Mouse (Mus musculus) heart, postnatal 0 days (tissue): ENCODE data around the gene Slc7a5.

Source experiments
- CTCF ChIP-seq: IDR thresholded peaks from 2 replicates; pipeline ENCODE4 v1.5.1; 2016; ENCODE audit warnings: antibody characterized with exemption, control low read depth, low read depth
- EP300 ChIP-seq: IDR thresholded peaks from 2 replicates; pipeline ENCODE4 v1.6.1; 2016; ENCODE audit warnings: antibody characterized with exemption, low read depth

DNA sequence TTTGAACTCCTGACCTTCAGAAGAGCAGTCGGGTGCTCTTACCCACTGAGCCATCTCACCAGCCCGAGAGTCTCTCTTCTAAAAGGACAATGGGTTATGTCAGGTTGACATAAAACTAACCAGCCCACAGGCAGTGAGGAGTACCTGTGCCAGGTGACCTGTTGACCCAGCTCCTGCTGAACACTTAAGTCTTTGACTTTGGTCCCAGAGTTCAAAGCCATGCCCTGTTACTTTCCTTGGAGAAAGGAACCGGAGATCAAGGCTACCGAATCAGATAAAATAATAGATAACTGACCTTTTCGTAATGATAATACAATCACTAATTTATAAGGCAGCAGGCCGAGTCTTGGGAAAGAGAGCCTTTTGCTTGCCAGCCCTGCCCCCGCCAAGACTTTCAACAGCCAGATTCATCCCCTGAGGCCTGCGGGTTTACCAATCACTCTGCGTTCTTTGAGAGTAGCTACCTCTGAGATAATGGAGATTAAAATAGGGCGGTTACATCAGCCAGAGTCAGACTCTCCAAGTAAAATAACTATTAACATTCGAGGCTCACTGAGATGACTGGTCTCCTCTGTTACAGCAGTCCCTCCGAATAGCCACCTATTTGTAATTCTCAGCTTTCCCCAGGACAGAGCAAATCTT is 24.7 kb upstream of the Slc7a5 start:
- no peak for TF ChIP-seq CTCF
- TF ChIP-seq EP300 = no peak
